Mouse (Mus musculus) neutrophil, adult 5-6 weeks (primary cell): ENCODE measurements around the gene Tmem115. TPM values are rescaled to one million over a fixed set of nuclear protein-coding genes. Genes with fewer than 3 reads are reported as not detected.
"Not testable (repeated sequence)": the region's sequence is repeated elsewhere in the genome, so short reads cannot be mapped to it uniquely, and the experiment has no call there.

ENCODE experiments used
- ATAC-seq: fragments of 151-379, 151-347 bp; 2 replicates; pipeline ENCODE4 v1.8.0; 2017; ENCODE audit warnings: mild to moderate bottlenecking, moderate TSS enrichment; ENCODE audit not compliant: insufficient number of reproducible peaks, poor library complexity, low FRiP score, severe bottlenecking; ENCODE audit errors: extremely low read depth
- total RNA-seq: library from RNA; stranded (forward); fragments of 200-1000 nt; gene quantifications from 2 replicates; pipeline ENCODE4 v1.2.3, GENCODE M21; 2017

Gene Tmem115
- total RNA-seq, 1 experiment from 2014 or later = 18.6 TPM

- peak; percentile 17; the same call in 1 of the 2 replicates for ATAC-seq
Measured at GRCm38 (mm10) chr9:107545602-107546001, 11.9 kb downstream of the Tmem115 start.

- ATAC-seq = peak; percentile 45
Measured at GRCm38 (mm10) chr9:107547026-107547425, 13.3 kb downstream of the Tmem115 start, which contains the start of gene Zmynd10. TSS of gene Zmynd10 (plus strand) at chr9:107547298.

DNA sequence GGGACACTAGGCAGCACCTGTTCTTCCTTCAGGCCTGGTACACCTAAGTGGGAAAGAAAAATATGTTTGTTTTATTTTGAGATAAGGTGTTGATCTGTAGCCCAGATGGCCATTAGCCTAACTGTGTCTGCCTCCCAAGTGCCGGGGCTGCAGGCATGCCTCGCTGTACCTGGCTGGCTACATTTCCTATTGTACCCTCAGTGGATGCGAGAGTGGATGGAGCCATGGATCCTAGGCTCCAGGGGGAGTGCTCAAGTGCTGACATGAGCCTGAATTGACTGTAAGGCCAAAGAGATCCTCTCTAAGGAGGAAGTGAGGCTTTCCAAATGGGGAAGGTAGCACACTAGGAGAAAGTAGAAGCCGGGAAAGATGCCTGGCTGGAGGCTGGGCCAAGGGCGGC is 14.2 kb downstream of the Tmem115 start:
- ATAC-seq = no peak

DNA sequence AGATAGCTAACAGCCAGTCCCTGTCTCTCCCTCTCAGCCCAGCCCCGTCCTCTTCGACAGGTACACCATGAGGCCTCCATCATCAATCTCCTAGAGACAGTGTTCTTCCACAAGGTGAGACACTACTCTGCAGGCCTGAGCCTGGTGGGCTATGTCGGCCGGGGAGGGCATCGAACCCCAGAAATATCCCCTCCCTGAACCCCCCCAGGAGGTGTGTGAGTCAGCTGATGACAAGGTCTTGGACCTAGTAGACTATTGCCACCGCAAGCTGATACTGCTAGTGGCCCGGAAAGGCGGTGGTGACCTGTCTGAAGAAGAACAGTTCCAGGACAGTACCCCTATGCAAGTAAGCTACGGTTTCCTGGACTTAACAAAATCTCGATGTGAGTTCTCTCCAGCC is 15.1 kb downstream of the Tmem115 start:
- no peak for ATAC-seq

DNA sequence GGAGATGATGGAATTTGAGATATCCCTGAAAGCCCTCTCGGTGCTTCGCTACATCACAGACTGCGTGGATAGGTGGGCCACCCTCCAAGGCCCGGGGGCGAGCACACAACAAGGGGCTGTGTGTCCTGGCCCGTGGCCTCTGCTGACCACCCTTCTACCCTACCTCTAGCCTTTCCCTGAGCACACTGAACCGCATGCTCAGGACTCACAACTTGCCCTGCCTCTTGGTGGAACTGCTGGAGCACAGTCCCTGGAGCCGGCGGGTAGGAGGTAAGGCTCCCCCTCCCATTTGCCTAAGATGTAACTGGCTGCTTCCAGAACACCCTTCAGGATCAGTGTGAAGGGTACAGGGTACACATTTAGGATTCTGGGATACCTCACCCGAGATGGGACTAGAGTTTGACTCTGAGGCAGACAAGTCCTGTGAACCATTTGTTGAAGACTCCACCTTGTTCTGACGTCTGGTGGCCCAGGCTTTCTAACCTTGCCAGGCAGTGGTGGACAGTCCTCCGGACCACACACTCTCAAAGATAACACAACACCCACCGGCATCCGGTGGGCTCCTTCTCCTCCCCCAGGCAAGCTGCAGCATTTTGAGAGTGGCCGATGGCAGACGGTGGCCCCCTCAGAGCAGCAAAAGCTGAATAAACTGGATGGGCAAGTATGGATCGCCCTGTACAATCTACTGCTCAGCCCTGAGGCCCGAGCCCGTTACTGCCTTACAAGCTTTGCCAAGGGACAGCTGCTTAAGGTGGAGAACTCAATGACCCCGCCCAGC is 15.7 kb downstream of the Tmem115 start:
- no peak for ATAC-seq

DNA sequence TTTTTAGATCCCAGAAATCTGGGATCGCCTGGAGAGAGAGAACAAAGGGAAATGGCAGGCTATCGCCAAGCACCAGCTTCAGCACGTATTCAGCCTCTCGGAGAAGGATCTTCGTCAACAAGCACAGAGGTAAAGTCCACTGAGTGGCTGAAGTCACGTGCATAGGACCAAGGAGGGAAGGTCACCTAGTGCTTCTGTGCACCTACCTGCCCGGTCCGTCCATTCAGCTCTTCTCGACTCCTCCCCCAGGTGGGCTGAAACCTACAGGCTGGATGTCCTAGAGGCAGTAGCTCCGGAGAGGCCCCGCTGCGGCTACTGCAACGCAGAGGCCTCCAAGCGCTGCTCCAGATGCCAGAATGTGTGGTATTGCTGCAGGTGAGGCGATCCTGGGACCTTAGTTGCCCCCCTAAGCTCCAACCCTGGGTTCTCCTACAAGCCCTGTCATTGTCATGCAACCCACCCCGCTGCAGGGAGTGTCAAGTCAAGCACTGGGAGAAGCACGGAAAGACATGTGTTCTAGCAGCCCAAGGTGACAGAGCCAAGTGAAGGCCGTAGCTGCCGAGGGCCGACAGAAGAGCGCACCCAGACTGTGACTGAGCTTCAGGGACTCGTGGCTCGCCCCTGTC is 16.9 kb downstream of the Tmem115 start:
- ATAC-seq = no peak

GRCm38 (mm10) chr9:107551117-107551889 is 17.6 kb downstream of the Tmem115 start, which contains the start of gene Rassf1:
TSS of gene Rassf1 (plus strand) at chr9:107551555.
- peak; percentile 44 for ATAC-seq

DNA sequence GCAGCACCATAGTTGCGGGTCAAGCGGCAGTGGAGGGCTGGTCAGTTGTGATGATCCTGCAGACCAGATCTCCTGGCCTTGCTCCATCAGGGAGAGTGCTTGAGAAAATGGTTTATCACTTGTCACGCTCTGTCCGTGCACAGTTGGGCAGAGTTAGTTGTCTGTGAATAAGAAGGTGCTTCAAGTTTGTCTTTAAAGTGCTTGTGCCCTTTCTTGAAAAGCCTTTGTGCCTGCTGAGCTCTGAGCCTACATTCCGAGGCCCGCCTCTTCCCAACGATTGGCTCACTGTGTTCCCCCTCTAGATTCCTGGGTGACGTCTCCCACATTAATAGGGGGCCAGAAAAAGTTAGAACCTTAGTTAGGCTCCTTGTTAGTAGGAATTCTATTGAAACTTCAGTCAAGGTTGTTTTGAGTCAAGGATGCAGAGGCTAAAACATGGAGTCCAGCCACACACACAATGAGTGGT is 18.2 kb downstream of the Tmem115 start:
- ATAC-seq = no peak

DNA sequence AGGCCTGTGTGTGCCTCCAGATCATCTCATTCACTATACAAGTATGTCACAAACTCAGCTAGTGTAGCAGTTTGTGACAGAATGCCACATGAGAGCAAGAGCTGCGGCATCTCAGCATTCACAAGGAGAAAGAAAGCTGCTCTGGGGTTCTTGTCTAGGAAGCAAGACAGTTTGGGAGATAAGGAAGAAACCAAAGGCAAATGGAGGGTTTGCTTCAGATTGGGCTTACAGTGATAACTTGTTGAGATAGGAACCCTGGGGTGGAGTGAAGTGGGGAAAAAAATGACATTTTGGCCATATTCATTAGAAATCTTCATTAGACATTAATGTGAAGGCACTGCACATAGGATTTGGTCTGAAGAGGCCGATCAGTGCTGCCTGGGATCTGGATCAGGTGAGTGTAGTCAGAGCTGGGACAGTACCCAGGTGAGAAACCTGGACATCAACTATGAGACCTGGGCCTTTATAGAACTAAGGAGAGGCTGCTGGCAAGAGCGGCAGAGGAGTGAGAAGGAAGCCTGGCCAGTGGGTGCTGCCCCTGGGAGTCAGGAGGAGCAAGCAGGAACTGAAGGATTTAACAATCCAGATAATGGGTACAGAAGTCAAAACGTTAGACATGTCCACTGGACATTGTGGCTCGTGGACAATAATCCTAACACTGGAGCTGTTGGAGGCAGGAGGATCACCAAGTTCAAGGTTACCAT is 19.1 kb downstream of the Tmem115 start:
- ATAC-seq = no peak

DNA sequence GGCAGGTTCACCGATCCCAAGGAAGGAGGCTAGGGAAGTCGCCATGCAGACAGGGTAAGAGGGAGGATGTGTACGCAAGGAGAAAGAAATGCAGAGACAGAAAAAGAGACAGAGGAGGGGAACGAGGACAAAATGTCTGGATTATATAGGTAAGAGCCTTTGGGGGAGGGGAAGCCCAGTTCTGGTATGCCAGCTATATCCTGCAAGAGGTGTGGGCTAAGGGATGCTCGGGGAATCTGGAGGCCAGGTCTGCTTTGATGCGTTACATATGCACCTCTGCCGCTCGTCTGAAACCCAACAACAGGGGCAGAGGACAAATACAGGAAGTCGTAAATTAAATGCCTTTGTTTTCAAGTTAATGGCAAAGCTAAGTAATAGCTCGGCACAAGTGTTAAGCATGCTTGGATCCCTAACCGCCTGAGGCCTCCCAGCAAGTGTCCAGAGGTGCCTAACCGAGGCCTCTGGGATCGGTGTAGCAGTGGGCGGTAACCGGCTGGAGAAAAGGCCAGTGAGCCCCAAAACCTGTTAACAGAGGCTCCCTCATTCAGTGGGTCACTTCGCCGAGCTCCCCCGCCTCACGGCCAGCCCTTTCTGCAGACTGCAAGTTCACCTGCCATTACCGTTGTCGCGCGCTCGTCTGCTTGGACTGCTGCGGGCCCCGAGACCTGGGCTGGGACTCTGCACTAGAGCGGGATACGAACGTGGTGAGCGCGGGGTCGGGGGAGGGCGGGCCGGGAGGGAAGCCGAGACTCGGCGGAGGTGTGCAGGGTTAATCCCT is 20.0 kb downstream of the Tmem115 start:
- ATAC-seq = no peak

GRCm38 (mm10) chr9:107554319-107554825 is 20.6 kb downstream of the Tmem115 start:
- peak; percentile 85 for ATAC-seq

GRCm38 (mm10) chr9:107555031-107555457 is 21.3 kb downstream of the Tmem115 start:
- ATAC-seq = no peak

GRCm38 (mm10) chr9:107555701-107556100 is 22.0 kb downstream of the Tmem115 start:
- ATAC-seq = no peak

DNA sequence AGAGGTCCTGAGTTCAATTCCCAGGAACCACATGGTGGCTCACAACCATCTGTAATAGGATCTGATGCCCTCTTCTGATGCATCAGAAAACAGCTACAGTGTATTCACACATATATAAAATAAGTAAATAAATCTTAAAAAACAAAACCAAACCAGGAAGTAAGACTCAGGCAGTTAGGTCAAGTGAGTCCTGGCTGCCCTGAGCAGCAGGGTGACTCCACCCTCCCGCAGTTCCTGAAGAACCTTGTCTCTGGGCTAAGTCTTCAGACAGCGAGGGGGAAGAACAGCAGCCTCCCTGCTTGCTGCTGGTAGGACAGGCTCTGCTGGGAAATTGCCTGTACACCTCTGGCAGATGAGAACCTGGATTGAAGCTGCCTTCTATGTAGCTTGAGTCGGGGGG is 22.6 kb downstream of the Tmem115 start:
- no peak for ATAC-seq

GRCm38 (mm10) chr9:107563029-107563581 is 29.4 kb downstream of the Tmem115 start, which contains the start of gene Tusc2:
TSS of gene Tusc2 (plus strand) at chr9:107563255.
- ATAC-seq = peak; percentile 92

- not testable (repeated sequence) for ATAC-seq
Measured at GRCm38 (mm10) chr9:107565556-107565955, 31.8 kb downstream of the Tmem115 start.

- peak; percentile 38; the same call in 1 of the 2 replicates for ATAC-seq
Measured at GRCm38 (mm10) chr9:107566041-107566709, 32.4 kb downstream of the Tmem115 start.
